Mouse (Mus musculus): ENCODE measurements around the gene Rictor.
"Not testable (repeated sequence)": the region's sequence is repeated elsewhere in the genome, so short reads cannot be mapped to it uniquely, and the experiment has no call there.

Rictor gene

DNA sequence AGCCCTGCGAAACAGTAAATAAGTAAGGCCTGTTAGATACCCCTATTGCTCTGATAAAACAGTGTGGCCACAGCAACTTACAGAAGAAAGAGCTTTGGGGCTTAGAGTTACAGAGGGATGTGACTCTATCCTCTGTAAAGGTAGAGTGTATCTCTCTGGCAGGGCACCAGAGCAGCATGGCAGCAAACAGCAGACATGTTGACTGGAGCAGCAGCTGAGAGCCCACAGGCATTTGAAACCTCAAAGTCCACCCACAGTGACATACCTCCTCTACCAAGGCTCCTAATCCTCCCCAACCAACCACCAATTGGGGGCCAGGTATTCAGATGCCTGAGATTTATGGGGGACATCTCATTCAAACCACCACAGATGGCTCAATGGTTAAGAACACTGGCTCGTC lies 31.0 kb downstream of the Rictor start:
- DNase-seq = no peak

DNA sequence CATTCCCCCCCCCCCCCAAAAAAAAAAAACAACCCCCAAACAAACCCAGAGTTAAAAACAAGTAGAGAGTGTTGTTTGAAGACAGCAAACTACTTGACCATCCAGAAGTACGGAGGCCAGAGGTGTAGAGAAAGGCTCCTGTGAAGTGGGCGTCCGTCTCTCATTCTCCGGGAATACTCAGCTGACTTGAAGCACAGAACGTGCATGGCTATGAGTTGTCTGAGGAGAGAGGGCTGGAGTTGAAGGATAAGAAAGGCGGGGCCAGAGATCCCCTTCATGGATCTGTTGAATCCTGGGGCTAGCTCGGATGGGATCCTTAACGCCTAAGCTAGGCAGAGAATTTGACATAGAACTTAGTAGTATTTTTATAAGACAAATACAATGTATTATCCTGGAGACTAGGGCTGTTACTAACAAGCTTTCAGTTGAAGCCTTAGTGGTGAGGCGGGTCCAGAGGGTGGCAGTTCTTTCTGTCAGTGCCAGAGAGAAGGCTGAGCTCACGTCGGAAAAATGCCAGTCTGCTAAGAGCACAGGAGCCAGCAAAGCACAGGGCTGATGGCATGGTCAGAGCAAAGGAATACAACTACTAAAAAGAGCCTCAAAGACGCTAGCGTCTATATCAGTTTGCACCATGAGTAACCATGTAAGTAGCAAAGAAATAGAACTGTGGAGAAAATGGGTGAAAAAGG lies 34.3 kb downstream of the Rictor start:
- DNase-seq = no peak

DNA sequence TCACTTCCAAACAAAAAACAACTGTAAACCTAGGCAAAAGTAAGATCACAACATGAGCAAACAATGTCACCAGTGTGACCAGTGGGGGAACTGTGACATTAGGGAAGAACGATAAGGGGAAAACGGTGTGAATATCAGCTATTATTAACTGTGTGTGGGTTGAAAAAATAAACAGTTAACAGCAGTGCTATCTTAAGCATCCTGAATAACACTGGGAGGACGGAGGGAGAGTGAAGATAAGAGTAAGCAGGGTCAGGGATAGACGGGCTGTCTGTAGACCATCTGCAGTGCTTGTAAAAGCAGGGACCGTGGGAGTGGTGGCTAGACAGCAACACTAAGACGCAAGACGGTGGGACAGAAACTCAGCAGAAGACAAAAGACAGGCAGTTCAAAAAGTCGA lies 35.5 kb downstream of the Rictor start:
- no peak for DNase-seq

DNA sequence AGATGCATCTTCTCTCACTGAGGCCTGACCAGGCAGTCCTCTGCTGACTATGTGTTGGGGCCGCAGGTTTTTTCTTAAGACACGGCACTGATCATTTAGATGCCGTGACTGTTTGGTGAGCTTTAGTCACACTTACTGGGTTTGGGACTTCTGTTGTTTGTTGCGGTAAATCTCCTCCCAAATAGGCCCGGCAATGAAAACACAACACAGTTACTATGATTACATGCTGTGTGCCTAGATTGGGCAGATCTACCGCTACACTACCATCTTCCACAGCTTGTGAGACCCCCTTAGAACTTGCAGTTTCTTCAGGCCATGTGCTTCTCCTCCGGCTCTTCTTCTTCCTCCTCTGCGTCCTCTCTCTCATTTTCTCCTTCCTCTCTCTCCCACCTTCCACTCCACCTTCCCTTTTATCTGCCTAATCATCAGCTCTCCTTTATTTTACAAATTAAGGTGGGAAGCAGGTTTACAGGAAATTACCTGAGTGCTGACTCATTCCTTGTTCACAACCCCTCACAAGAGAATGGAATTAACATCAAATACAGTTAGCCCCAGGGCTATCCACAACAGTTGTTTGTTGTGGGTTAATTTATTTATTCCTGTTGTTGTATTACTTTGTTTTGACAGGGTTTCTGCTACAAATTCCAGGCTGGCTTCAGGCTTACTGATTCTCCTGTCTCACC lies 38.3 kb downstream of the Rictor start:
- not testable (repeated sequence) for DNase-seq

DNA sequence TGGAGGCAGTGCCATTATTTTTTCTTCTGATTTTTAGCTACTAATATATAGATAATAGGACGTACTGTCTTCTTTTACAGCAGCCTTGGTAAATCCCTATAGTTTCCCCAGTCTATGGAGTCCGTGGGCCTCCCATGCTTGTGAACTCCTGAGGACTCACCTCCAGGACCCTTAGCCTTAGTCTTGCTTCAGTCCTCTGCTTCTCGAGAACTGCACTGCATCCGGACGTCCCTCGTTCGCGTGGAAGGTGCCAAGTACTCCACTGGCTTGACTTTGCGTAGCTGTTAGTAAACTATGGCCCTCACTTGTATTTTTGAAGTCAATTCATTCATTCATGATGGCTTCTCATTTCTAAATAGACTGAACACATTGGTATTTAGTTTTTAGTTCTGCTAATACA lies 38.8 kb downstream of the Rictor start:
- DNase-seq = no peak

DNA sequence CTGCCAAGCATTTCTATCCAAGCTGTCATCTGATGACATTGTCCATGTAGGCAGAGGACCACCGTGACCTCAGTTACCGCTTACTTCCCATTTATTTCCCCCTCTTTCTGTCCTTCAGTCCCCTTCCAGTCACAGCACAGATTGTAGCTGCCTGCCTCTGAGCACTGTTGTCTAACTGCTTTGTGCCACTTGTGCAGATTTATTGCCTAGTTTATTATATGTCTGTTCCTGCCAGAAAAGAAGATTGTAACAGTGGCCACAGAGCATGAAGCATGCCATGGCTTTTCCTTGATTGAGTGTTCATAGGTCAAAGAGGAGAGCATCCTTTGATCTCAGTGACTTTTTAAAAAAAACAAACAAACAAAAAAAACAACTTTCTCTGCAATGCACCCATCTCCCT lies 46.2 kb downstream of the Rictor start:
- no peak for DNase-seq

DNA sequence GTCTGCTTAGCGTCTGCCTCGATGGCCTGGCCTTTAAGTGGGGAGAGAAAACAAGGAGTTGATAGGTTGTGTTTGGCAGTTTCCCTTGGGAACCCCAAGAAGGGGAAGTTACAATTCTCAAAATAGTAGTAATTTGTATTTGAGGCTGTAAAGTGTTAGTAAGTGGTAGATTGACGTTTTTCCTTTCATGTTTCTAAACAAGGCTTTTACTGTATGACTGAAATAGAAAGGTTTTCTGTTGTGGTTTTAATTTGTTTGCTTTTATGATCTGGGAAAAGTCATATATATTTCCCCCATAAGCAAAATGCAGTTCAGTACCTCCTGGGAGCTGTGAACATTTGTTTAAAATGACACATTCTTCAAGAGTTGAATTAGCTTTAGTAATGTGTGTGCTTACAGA lies 64.1 kb downstream of the Rictor start:
- DNase-seq = no peak

DNA sequence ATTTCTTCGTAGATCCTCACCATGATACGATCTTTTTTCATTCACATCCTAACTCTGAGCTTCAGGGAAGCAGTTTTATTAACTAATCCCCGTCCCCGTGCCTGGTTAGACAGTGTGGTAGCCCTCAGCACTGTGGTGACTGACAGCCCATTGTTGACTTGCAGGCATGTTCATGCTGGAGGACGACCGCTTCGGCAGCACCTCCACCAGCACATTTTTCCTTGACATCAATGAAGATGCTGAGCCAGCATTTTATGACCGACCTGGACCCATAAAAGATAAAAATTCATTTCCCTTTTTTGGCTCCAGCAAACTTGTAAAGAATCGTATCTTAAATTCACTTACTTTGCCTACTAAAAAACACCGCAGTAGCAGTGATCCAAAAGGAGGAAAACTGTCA lies 78.0 kb downstream of the Rictor start:
- DNase-seq = no peak

DNA sequence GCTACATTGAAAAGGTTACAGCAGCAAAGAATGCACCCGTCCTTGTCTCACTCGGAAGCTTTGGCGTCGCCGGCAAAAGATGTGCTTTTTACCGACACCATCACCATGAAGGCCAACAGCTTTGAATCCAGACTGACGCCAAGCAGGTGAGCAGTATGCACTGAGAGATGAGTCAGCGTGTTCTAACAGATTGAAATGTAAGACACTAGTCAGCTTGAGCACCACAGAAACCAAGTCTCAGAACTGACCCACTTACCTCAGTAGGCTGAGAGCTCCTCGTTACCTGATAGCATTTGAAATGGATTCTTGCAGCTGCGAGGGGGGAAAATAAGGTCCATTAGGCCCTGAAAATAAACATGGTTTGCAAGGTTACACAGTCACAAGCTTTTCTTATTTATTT lies 79.1 kb downstream of the Rictor start:
- DNase-seq = no peak

DNA sequence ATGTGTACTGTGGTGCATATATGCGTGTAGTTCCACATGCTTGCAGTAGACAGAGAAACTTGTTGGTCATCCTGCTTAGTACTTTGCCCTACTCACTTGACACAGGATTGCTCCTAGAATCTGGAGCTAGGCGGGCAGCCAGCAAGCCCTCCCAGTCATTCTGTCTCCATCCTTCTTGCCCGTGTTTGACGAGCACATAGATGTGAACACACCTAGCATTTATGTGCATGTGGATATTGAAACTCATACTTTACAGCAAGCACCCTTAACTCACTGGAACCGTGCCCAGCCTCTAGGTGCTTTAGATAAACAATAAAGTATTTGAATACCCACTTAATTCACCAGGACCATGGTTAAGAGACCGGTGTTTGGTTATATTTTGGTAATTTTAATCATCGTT lies 81.8 kb downstream of the Rictor start:
- DNase-seq = no peak

DNA sequence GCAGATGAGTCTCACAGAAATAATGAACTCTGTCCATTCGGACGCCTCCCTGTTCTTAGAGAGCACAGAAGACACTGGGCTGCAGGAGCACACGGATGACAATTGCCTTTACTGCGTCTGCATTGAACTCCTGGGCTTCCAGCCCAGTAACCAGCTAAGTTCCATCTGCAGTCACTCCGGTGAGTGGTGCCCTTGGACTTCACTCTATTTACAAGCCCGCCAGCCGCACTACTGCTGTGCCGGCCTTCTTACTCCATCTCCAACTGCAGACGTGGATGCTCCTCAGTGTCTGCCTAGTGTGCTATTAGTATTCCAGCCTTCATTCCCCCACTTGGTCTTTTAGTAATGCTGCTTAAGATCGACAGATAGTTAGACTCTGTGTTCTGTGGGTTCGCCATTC lies 83.5 kb downstream of the Rictor start:
- no peak for DNase-seq

DNA sequence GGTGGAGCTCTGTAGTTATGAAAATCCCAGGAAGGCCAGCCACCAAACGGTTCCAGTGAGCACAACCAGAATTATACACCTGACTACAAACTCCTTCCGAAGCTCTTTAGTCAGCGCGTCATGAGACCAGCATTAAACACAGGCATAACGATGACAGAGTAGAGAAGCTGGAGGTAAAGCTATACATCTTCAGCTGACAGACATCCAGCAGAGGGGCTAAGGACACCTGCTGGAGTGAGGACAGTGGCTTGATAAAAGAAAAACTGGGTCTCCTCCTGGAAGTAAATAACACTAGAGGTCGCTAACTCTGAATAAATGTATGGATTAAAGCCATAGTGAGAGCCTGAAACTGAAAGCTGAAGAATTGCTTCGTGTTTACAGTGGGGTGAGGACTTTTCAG lies 84.7 kb downstream of the Rictor start:
- no peak for DNase-seq

DNA sequence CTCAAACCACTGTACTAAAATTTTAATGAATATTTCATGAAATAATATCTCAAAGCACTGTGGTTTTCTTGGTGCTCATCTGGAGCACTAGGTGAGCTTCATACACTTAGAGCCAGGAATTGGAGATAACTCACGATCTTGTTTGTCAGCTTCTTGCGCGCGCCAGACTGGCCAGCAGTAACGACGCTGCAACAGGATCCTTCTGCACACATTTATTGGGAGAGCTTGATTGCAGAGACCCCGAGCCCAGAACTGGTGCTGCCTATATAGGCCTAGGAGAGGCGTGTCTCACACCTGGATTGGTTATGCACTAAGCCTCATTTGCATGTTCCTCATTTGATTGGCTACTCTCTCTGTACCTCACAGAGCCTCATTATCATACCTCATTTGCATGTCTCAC lies 93.0 kb downstream of the Rictor start:
- not testable (repeated sequence) for DNase-seq

DNA sequence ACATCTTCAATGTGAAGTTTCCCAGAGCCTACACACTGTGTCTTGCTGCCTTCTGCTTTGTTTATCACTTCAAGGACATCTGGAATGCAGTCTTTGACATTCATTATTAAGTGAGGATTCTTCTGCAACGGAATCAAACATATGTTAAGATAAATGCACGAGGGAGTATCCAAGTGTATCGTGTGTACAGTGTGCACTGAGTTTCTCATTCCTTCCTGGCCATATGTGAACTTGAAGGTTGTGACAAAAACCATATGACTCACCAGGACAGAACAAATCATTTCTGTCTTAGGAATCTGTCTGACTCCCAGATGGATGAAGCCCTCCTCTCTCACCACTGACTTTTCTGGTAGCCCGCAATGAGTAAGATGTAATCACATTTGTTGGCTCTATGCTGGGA lies 107.6 kb downstream of the Rictor start:
- no peak for DNase-seq

DNA sequence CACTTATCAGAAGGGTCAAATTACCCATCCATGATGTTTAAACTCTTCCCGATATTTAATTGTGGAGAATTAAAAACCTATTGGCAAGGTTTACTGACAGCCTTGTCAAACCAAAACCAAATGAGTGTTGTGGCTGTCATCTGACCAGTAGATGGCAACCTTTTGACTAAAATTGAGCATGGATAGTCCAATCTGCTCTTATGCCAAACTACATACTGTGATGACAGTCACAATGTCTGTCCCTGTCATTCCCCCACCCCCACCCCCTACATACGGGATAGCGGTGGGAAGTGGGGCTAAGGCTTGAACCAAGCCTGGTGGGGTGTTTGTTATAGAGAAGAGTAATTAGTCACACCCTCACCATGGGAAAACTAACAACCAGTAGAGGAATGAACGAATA lies 132.0 kb downstream of the Rictor start:
- no peak for DNase-seq

DNA sequence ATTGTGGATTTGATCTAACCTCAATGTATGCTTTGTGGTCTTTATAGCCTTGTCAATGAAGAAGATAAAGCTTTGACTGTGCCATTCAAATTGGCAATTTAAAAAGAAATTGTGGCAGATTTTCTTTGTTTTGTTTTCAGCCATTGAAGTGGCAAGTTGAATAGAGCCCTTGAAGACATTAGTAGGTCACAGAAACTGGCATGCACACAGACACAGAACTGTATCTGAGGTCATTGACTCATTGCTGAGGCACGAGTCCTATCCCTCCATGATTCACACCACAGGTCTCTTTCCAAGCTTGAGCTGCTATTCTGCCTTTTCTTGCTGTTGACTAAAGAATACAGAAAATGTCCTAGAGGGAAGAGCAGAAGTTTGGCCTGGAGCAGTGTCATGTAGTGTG lies 141.7 kb downstream of the Rictor start:
- DNase-seq = no peak

Measured in right cerebral cortex, postnatal 4 days (tissue).